Mouse (Mus musculus) midbrain, embryonic 10.5 days (tissue): ENCODE measurements around the gene Klrg1. TPM values are rescaled to one million over a fixed set of nuclear protein-coding genes. Genes with fewer than 3 reads are reported as not detected.
A peak's percentile ranks its signal among the peaks of the same experiment; 100 is the strongest.

ENCODE experiments used
- DNase-seq: peaks from one replicate; pipeline ENCODE4 v3.0.0-alpha.2; 2017; ENCODE audit warnings: low spot score
- H3K27ac ChIP-seq: fragments of 300-500 bp; sonication (generic); replicated peaks from 2 replicates; pipeline ENCODE4 v1.5.1; 2016; ENCODE audit warnings: mild to moderate bottlenecking
- H3K27me3 ChIP-seq: fragments of 300-500 bp; sonication (generic); 2 replicates; pipeline ENCODE4 v1.6.1; 2016; ENCODE audit warnings: low read depth, mild to moderate bottlenecking; ENCODE audit not compliant: poor library complexity, severe bottlenecking
- H3K36me3 ChIP-seq: fragments of 300-500 bp; sonication (generic); 2 replicates; pipeline ENCODE4 v1.6.1; 2016; ENCODE audit warnings: mild to moderate bottlenecking, moderate library complexity
- H3K4me1 ChIP-seq: fragments of 300-500 bp; sonication (generic); 2 replicates; pipeline ENCODE4 v1.6.1; 2016
- H3K4me3 ChIP-seq: fragments of 300-500 bp; sonication (generic); 2 replicates; pipeline ENCODE4 v1.5.1; 2016; ENCODE audit warnings: mild to moderate bottlenecking, moderate library complexity
- H3K9me3 ChIP-seq: fragments of 300-500 bp; sonication (generic); replicated peaks from 2 replicates; pipeline ENCODE4 v1.6.1; 2016; ENCODE audit warnings: mild to moderate bottlenecking
- WGBS: fragments of 180-500 bp; shearing (Covaris S2); methylation state at CpG from one replicate; pipeline ENCODE4 v1.1.7; 2016; 5-methylcytosine and 5-hydroxymethylcytosine counted together
- polyA plus RNA-seq: library from polyadenylated mRNA; unstranded; fragments of >200 nt; fragmentation: Nextera tagmentation; extraction: Ambion mirVana; gene quantifications from 2 replicates; pipeline ENCODE4 v1.2.1, GENCODE M21; 2016

The Klrg1 gene
- polyA plus RNA-seq, 1 experiment from 2014 or later: not detected

GRCm38 (mm10) chr6:122302121-122302520, 19.4 kb upstream of the Klrg1 start:
- WGBS: 78% methylated on average over 1 of the region's 1 CpGs
- Histone ChIP-seq H3K27ac (no peak overlapping the region), H3K4me1 (peaks cover 2% of the 10 kb centered on the region), H3K4me3 (no peak overlapping the region), H3K27me3 (no peaks in the 10 kb centered on the region), H3K36me3 (no peaks in the 10 kb centered on the region), H3K9me3 (no peaks in the 10 kb centered on the region)
- no peak for DNase-seq

GRCm38 (mm10) chr6:122299621-122300133, 17.0 kb upstream of the Klrg1 start:
- no peak for DNase-seq
- Histone ChIP-seq H3K9me3 (no peaks in the 10 kb centered on the region), H3K4me1 (peaks cover 7% of the 10 kb centered on the region), H3K27me3 (no peaks in the 10 kb centered on the region), H3K4me3 (no peak overlapping the region), H3K36me3 (no peaks in the 10 kb centered on the region), H3K27ac (no peak overlapping the region)
- 81% methylated on average over 3 of the region's 3 CpGs for WGBS

GRCm38 (mm10) chr6:122298223-122298609, 15.5 kb upstream of the Klrg1 start:
- no peak overlapping the region for H3K4me3 ChIP-seq
- H3K27ac ChIP-seq: no peak overlapping the region
- H3K36me3 ChIP-seq: no peaks in the 10 kb centered on the region
- H3K4me1 ChIP-seq: peaks cover 7% of the 10 kb centered on the region
- DNase-seq: no peak
- no peaks in the 10 kb centered on the region for H3K27me3 ChIP-seq
- whole genome bisulfite sequencing: 57% methylated on average over 3 of the region's 4 CpGs
- H3K9me3 ChIP-seq: no peaks in the 10 kb centered on the region

GRCm38 (mm10) chr6:122297279-122298222, 14.9 kb upstream of the Klrg1 start:
- H3K27me3 ChIP-seq: no peaks in the 10 kb centered on the region
- 7% methylated on average over 25 of the region's 25 CpGs for WGBS
- H3K4me1 ChIP-seq: peaks cover 7% of the 10 kb centered on the region
- H3K4me3 ChIP-seq: peak overlapping the region; percentile 57
- no peaks in the 10 kb centered on the region for H3K36me3 ChIP-seq
- H3K9me3 ChIP-seq: no peaks in the 10 kb centered on the region
- peak overlapping the region; percentile 85 for H3K27ac ChIP-seq
- DNase-seq: peak; percentile 55

GRCm38 (mm10) chr6:122296918-122297278, 14.2 kb upstream of the Klrg1 start:
- Histone ChIP-seq H3K27me3 (no peaks in the 10 kb centered on the region), H3K27ac (peak overlapping the region; percentile 85), H3K4me1 (peaks cover 7% of the 10 kb centered on the region), H3K9me3 (no peaks in the 10 kb centered on the region), H3K4me3 (peak overlapping the region; percentile 57), H3K36me3 (no peaks in the 10 kb centered on the region)
- WGBS: 41% methylated on average over 3 of the region's 3 CpGs
- DNase-seq: no peak

- H3K4me3 ChIP-seq: no peak overlapping the region
- 60% methylated on average over 9 of the region's 9 CpGs for WGBS
- H3K27me3 ChIP-seq: no peaks in the 10 kb centered on the region
- no peaks in the 10 kb centered on the region for H3K36me3 ChIP-seq
- peaks cover 7% of the 10 kb centered on the region for H3K4me1 ChIP-seq
- DNase-seq: no peak
- no peaks in the 10 kb centered on the region for H3K9me3 ChIP-seq
- no peak overlapping the region for H3K27ac ChIP-seq
These were observed 12.6 kb upstream of the Klrg1 start for GRCm38 (mm10) chr6:122295242-122295641.

- no peaks in the 10 kb centered on the region for H3K36me3 ChIP-seq
- DNase-seq: no peak
- no peaks in the 10 kb centered on the region for H3K9me3 ChIP-seq
- peaks cover 7% of the 10 kb centered on the region for H3K4me1 ChIP-seq
- no peaks in the 10 kb centered on the region for H3K27me3 ChIP-seq
- WGBS: 84% methylated on average over 3 of the region's 3 CpGs
- no peak overlapping the region for H3K4me3 ChIP-seq
- H3K27ac ChIP-seq: no peak overlapping the region
These were observed 11.6 kb upstream of the Klrg1 start for GRCm38 (mm10) chr6:122294290-122294689.

- no peaks in the 10 kb centered on the region for H3K36me3 ChIP-seq
- H3K9me3 ChIP-seq: no peaks in the 10 kb centered on the region
- H3K27ac ChIP-seq: no peak overlapping the region
- H3K27me3 ChIP-seq: no peaks in the 10 kb centered on the region
- 94% methylated on average over 9 of the region's 9 CpGs for WGBS
- peaks cover 7% of the 10 kb centered on the region for H3K4me1 ChIP-seq
- no peak overlapping the region for H3K4me3 ChIP-seq
- DNase-seq: no peak
These were observed 11.1 kb upstream of the Klrg1 start for GRCm38 (mm10) chr6:122293796-122294195.

GRCm38 (mm10) chr6:122293121-122293520, 10.4 kb upstream of the Klrg1 start:
- Histone ChIP-seq H3K4me3 (no peak overlapping the region), H3K27ac (no peak overlapping the region), H3K4me1 (peaks cover 7% of the 10 kb centered on the region), H3K36me3 (no peaks in the 10 kb centered on the region), H3K9me3 (no peaks in the 10 kb centered on the region), H3K27me3 (no peaks in the 10 kb centered on the region)
- WGBS: 92% methylated on average over 8 of the region's 8 CpGs
- no peak for DNase-seq

GRCm38 (mm10) chr6:122292184-122292583, 9.5 kb upstream of the Klrg1 start:
- DNase-seq: no peak
- H3K27ac ChIP-seq: no peak overlapping the region
- H3K36me3 ChIP-seq: no peaks in the 10 kb centered on the region
- H3K4me3 ChIP-seq: no peak overlapping the region
- H3K27me3 ChIP-seq: no peaks in the 10 kb centered on the region
- H3K4me1 ChIP-seq: peaks cover 5% of the 10 kb centered on the region
- WGBS: 82% methylated on average over 2 of the region's 2 CpGs
- H3K9me3 ChIP-seq: no peaks in the 10 kb centered on the region

- WGBS: 88% methylated on average over 3 of the region's 3 CpGs
- Histone ChIP-seq H3K4me3 (no peak overlapping the region), H3K27me3 (no peaks in the 10 kb centered on the region), H3K9me3 (no peaks in the 10 kb centered on the region), H3K36me3 (no peaks in the 10 kb centered on the region), H3K4me1 (peaks cover under 1% of the 10 kb centered on the region), H3K27ac (no peak overlapping the region)
- no peak for DNase-seq
These were observed 9.1 kb upstream of the Klrg1 start for GRCm38 (mm10) chr6:122291735-122292134.

- H3K36me3 ChIP-seq: no peaks in the 10 kb centered on the region
- 84% methylated on average over 2 of the region's 2 CpGs for WGBS
- no peaks in the 10 kb centered on the region for H3K27me3 ChIP-seq
- H3K27ac ChIP-seq: no peak overlapping the region
- H3K4me1 ChIP-seq: no peaks in the 10 kb centered on the region
- DNase-seq: no peak
- no peak overlapping the region for H3K4me3 ChIP-seq
- no peaks in the 10 kb centered on the region for H3K9me3 ChIP-seq
These were observed 8.6 kb upstream of the Klrg1 start for GRCm38 (mm10) chr6:122291264-122291663.

GRCm38 (mm10) chr6:122290253-122290652, 7.6 kb upstream of the Klrg1 start:
- Histone ChIP-seq H3K36me3 (no peaks in the 10 kb centered on the region), H3K4me1 (no peaks in the 10 kb centered on the region), H3K4me3 (no peak overlapping the region), H3K9me3 (no peaks in the 10 kb centered on the region), H3K27ac (no peak overlapping the region), H3K27me3 (no peaks in the 10 kb centered on the region)
- 68% methylated on average over 3 of the region's 3 CpGs for WGBS
- no peak for DNase-seq
